Mouse (Mus musculus) gastrocnemius, adult 2 months (tissue): ENCODE results near the gene Zfp93. TPM values are rescaled to one million over a fixed set of nuclear protein-coding genes. Genes with fewer than 3 reads are reported as not detected.
"Not testable (repeated sequence)": the region's sequence is repeated elsewhere in the genome, so short reads cannot be mapped to it uniquely, and the experiment has no call there.

ENCODE experiments used
- DNase-seq: peaks from one replicate; pipeline ENCODE4 v3.0.0; 2022
- H3K27ac ChIP-seq: fragments of 200-600 bp; 2 replicates; pipeline ENCODE4 v1.8.1; 2022; ENCODE audit warnings: mild to moderate bottlenecking
- H3K4me3 ChIP-seq: fragments of 200-600 bp; 2 replicates; pipeline ENCODE4 v1.8.1; 2022; ENCODE audit warnings: mild to moderate bottlenecking, moderate library complexity
- CTCF ChIP-seq: fragments of 200-600 bp; IDR thresholded peaks from 2 replicates; pipeline ENCODE4 v1.8.1; 2022; ENCODE audit warnings: antibody characterized with exemption, mild to moderate bottlenecking, moderate library complexity
- intact Hi-C: fragments of 180-260 bp; cut with DNase I; formaldehyde crosslinking; loops from one replicate; pipeline ENCODE4 v1.15.1; 2025
- total RNA-seq, 2 experiments: library from RNA; stranded (reverse); gene quantifications; 2 replicates each; pipeline ENCODE4 v1.2.3; 2021

Zfp93 gene
- total RNA-seq, 2 experiments from 2014 or later: 4.3 to 5.9 TPM

- Histone ChIP-seq H3K4me3 (no peak overlapping the region), H3K27ac (no peak overlapping the region)
- TF ChIP-seq CTCF: no peak
- no peak for DNase-seq
- intact Hi-C loops: no loop called here
These were observed 971 bp downstream of the Zfp93 start for GRCm38 (mm10) chr7:24271191-24271590.

GRCm38 (mm10) chr7:24274456-24274855 is 4.2 kb downstream of the Zfp93 start:
- DNase-seq: no peak
- no peak overlapping the region for H3K27ac ChIP-seq
- no peak for TF ChIP-seq CTCF
- no peak overlapping the region for H3K4me3 ChIP-seq
- intact Hi-C loops: no loop called here

GRCm38 (mm10) chr7:24278771-24279170 is 8.6 kb downstream of the Zfp93 start:
- DNase-seq, intact Hi-C loops, H3K27ac ChIP-seq, H3K4me3 ChIP-seq: not testable (repeated sequence)

GRCm38 (mm10) chr7:24280031-24280857 is 10.0 kb downstream of the Zfp93 start:
- TF ChIP-seq CTCF: no peak
- intact Hi-C loops: no loop called here
- Histone ChIP-seq H3K4me3 (no peak overlapping the region), H3K27ac (no peak overlapping the region)
- no peak for DNase-seq

- no peak for TF ChIP-seq CTCF
- no peak overlapping the region for H3K4me3 ChIP-seq
- intact Hi-C loops: no loop called here
- no peak overlapping the region for H3K27ac ChIP-seq
- DNase-seq: no peak
These were observed 10.6 kb downstream of the Zfp93 start for GRCm38 (mm10) chr7:24280858-24281145.

- TF ChIP-seq CTCF: peak; percentile 17; the same call in 1 of the 2 replicates
- no peak for DNase-seq
- Histone ChIP-seq H3K4me3 (no peak overlapping the region), H3K27ac (no peak overlapping the region)
- intact Hi-C loops: no loop called here
These were observed 15.9 kb downstream of the Zfp93 start for GRCm38 (mm10) chr7:24286090-24286489.

GRCm38 (mm10) chr7:24286916-24287315 is 16.7 kb downstream of the Zfp93 start:
- TF ChIP-seq CTCF: no peak
- Histone ChIP-seq H3K27ac (no peak overlapping the region), H3K4me3 (no peak overlapping the region)
- no peak for DNase-seq
- intact Hi-C loops: no loop called here

GRCm38 (mm10) chr7:24287670-24288069 is 17.4 kb downstream of the Zfp93 start:
- intact Hi-C loops: no loop called here
- 0 out of 2 replicates have a peak, but pooled peaks have one; percentile 0 for TF ChIP-seq CTCF
- no peak for DNase-seq
- Histone ChIP-seq H3K27ac (no peak overlapping the region), H3K4me3 (no peak overlapping the region)

GRCm38 (mm10) chr7:24288512-24288911 is 18.3 kb downstream of the Zfp93 start:
- Histone ChIP-seq H3K4me3 (no peak overlapping the region), H3K27ac (no peak overlapping the region)
- no peak for DNase-seq
- TF ChIP-seq CTCF: no peak
- intact Hi-C loops: no loop called here

GRCm38 (mm10) chr7:24290106-24290693 is 20.0 kb downstream of the Zfp93 start:
- Histone ChIP-seq H3K4me3 (no peak overlapping the region), H3K27ac (no peak overlapping the region)
- no peak for TF ChIP-seq CTCF
- DNase-seq: no peak
- intact Hi-C loops: no loop called here

GRCm38 (mm10) chr7:24291387-24292090 is 21.3 kb downstream of the Zfp93 start:
- DNase-seq: no peak
- TF ChIP-seq CTCF: no peak
- intact Hi-C loops: no loop called here
- Histone ChIP-seq H3K4me3 (no peak overlapping the region), H3K27ac (no peak overlapping the region)

- no peak overlapping the region for H3K4me3 ChIP-seq
- H3K27ac ChIP-seq: no peak overlapping the region
- TF ChIP-seq CTCF: no peak
- no peak for DNase-seq
- intact Hi-C loops: no loop called here
These were observed 23.0 kb downstream of the Zfp93 start for GRCm38 (mm10) chr7:24293061-24293851.

- Histone ChIP-seq H3K4me3 (no peak overlapping the region), H3K27ac (no peak overlapping the region)
- no peak for TF ChIP-seq CTCF
- no peak for DNase-seq
- intact Hi-C loops: no loop called here
These were observed 24.5 kb downstream of the Zfp93 start for GRCm38 (mm10) chr7:24294763-24295162.
